Mouse (Mus musculus) hindbrain, embryonic 10.5 days (tissue): ENCODE results near the gene Tbc1d24. TPM values are rescaled to one million over a fixed set of nuclear protein-coding genes. Genes with fewer than 3 reads are reported as not detected.
"Not testable (repeated sequence)": the region's sequence is repeated elsewhere in the genome, so short reads cannot be mapped to it uniquely, and the experiment has no call there.

Source experiments
- DNase-seq: peaks from one replicate; pipeline ENCODE4 v3.0.0-alpha.2; 2017; ENCODE audit warnings: low spot score
- H3K27ac ChIP-seq: fragments of 300-500 bp; sonication (generic); 2 replicates; pipeline ENCODE4 v1.5.1; 2016; ENCODE audit warnings: mild to moderate bottlenecking, moderate library complexity
- H3K27me3 ChIP-seq: fragments of 300-500 bp; sonication (generic); 2 replicates; pipeline ENCODE4 v1.6.1; 2016; ENCODE audit warnings: mild to moderate bottlenecking; ENCODE audit not compliant: poor library complexity, insufficient read depth, severe bottlenecking
- H3K36me3 ChIP-seq: fragments of 300-500 bp; sonication (generic); 2 replicates; pipeline ENCODE4 v1.6.1; 2016; ENCODE audit warnings: mild to moderate bottlenecking, moderate library complexity
- H3K4me1 ChIP-seq: fragments of 300-500 bp; sonication (generic); replicated peaks from 2 replicates; pipeline ENCODE4 v1.6.1; 2016; ENCODE audit warnings: mild to moderate bottlenecking
- H3K4me3 ChIP-seq: fragments of 300-500 bp; sonication (generic); 2 replicates; pipeline ENCODE4 v1.5.1; 2016; ENCODE audit warnings: mild to moderate bottlenecking, moderate library complexity
- H3K9me3 ChIP-seq: fragments of 300-500 bp; sonication (generic); 2 replicates; pipeline ENCODE4 v1.6.1; 2016; ENCODE audit warnings: mild to moderate bottlenecking, moderate library complexity
- WGBS: fragments of 180-500 bp; shearing (Covaris S2); methylation state at CpG from one replicate; pipeline ENCODE4 v1.1.7; 2016; 5-methylcytosine and 5-hydroxymethylcytosine counted together
- polyA plus RNA-seq: library from polyadenylated mRNA; unstranded; fragments of >200 nt; fragmentation: Nextera tagmentation; extraction: Ambion mirVana; gene quantifications from 2 replicates; pipeline ENCODE4 v1.2.1, GENCODE M21; 2016

Tbc1d24 gene
- polyA plus RNA-seq, 1 experiment from 2014 or later, result 6.0 TPM

GRCm38 (mm10) chr17:24150824-24151223 lies 54.5 kb downstream of the Tbc1d24 start, which contains the start of gene Pdpk1:
Gene Pdpk1 (minus strand): TSS chr17:24150924.
- peaks cover 7% of the 10 kb centered on the region; the same call in 1 of the 2 replicates for H3K36me3 ChIP-seq
- DNase-seq, result no peak
- no peaks in the 10 kb centered on the region for H3K27me3 ChIP-seq
- H3K9me3 ChIP-seq, result no peaks in the 10 kb centered on the region
- WGBS, result 80% methylated on average over 2 of the region's 2 CpGs
- peaks cover 12% of the 10 kb centered on the region for H3K4me1 ChIP-seq
- peak within 1 kb of the TSS; percentile 9; the same call in 1 of the 2 replicates for H3K27ac ChIP-seq
- H3K4me3 ChIP-seq, result peak within 1 kb of the TSS; percentile 48

DNA sequence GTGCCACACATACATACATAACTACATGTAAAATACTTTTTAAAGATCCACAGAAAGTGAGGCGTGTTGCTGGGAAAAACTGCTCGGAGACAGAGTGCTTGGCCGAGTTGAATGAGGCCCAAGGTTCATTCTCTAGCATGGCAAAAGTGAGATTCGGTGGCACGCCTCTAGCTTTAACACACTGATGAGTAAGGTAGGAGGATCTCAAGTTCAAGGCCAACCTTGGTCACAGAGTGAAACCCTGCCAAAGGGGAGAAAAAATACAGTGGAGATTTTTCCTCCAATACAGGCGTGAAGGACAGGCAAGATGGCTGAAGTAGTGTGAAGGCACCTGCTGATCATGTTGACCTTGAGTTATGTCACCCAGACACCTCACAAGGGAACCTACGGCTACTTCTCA lies 55.9 kb downstream of the Tbc1d24 start:
- Histone ChIP-seq H3K27ac (no peak overlapping the region), H3K4me1 (peaks cover 12% of the 10 kb centered on the region), H3K4me3 (no peak overlapping the region), H3K9me3 (no peaks in the 10 kb centered on the region), H3K36me3 (0 out of 2 replicates have a peak, but pooled peaks cover under 1% of the 10 kb centered on the region), H3K27me3 (no peaks in the 10 kb centered on the region)
- WGBS, result 90% methylated on average over 7 of the region's 7 CpGs
- no peak for DNase-seq

DNA sequence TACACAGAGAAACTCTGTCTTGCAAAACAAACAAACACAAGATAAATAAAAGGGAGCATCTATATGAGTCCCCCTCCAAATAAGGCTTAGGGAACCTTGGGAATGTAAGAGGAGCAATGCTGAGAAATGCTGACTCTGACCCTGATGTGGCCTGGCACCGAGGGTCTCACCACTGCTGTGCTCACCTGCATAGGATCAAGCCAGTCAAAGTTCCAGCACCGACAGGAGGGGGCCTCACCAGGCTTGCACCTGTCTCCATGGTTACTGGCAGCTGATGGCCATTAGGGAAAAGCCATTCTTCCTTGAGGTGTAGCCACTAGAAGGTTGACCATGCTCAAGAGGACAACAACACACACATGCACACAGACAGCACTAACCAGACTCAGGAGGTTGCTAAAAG lies 62.5 kb downstream of the Tbc1d24 start:
- no peak overlapping the region for H3K27ac ChIP-seq
- no peak for DNase-seq
- H3K36me3 ChIP-seq, result no peaks in the 10 kb centered on the region
- no peaks in the 10 kb centered on the region for H3K9me3 ChIP-seq
- WGBS, result 52% methylated on average over 2 of the region's 2 CpGs
- H3K4me3 ChIP-seq, result no peak overlapping the region
- no peaks in the 10 kb centered on the region for H3K27me3 ChIP-seq
- peaks cover 16% of the 10 kb centered on the region for H3K4me1 ChIP-seq

DNA sequence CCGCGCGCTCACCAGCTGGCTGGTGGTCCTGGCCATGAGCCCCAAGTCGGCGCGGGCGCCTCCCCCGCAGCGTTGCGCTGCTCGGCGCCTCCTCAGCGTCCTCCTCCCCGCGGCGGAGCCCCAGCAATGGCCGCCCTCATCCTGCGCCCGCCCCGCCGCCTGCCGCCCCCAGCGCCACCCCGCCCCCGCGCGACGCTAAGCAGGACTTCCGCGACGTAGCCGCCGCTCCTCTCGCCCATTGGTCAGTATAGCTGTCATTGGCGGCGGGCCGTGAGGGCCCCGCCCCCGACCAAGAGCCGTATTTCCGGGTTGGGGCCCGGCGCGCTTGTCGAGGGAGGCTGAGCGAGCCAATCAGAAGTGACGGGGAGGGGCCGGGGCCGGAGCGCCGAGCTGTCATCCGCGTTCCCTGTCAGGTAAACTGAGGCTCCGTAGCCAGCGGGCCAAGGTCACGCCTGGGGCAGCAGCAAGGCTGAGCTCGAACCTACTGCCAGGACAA lies 63.9 kb downstream of the Tbc1d24 start:
- H3K4me1 ChIP-seq, result peaks cover 16% of the 10 kb centered on the region
- peak overlapping the region; percentile 94 for H3K27ac ChIP-seq
- H3K27me3 ChIP-seq, result no peaks in the 10 kb centered on the region
- H3K9me3 ChIP-seq, result no peaks in the 10 kb centered on the region
- whole genome bisulfite sequencing, result under 1% methylated on average over 57 of the region's 57 CpGs
- H3K36me3 ChIP-seq, result no peaks in the 10 kb centered on the region
- DNase-seq, result peak; percentile 96
- peak overlapping the region; percentile 94 for H3K4me3 ChIP-seq

GRCm38 (mm10) chr17:24140845-24141424 lies 64.4 kb downstream of the Tbc1d24 start:
- Histone ChIP-seq H3K4me1 (peaks cover 16% of the 10 kb centered on the region), H3K9me3 (no peaks in the 10 kb centered on the region), H3K36me3 (no peaks in the 10 kb centered on the region), H3K27ac (peak overlapping the region; percentile 94), H3K27me3 (no peaks in the 10 kb centered on the region), H3K4me3 (peak overlapping the region; percentile 94)
- no peak for DNase-seq
- 1% methylated on average over 43 of the region's 43 CpGs for WGBS

DNA sequence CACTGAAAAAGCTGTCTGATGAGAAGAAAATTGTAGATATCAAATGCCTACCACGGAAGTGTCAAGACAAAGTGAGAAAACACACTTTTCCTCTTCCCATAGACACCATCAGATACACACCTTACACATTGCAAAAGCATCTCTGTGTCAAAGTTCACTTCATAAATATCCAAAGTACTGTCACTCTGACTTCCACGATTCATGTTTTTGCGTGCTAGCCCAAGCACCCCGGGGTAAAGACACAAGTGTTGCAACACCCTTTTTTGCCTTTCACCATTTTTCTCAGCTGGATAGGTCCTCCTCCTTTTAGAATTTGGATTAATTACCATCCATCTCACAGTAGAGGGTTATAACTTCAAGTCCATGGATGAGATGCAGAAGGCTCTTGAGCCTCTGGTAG lies 65.4 kb downstream of the Tbc1d24 start:
- WGBS, result 92% methylated on average over 4 of the region's 4 CpGs
- H3K27me3 ChIP-seq, result no peaks in the 10 kb centered on the region
- H3K27ac ChIP-seq, result no peak overlapping the region
- peaks cover 16% of the 10 kb centered on the region for H3K4me1 ChIP-seq
- H3K36me3 ChIP-seq, result no peaks in the 10 kb centered on the region
- DNase-seq, result no peak
- H3K4me3 ChIP-seq, result peak overlapping the region; percentile 94
- no peaks in the 10 kb centered on the region for H3K9me3 ChIP-seq

GRCm38 (mm10) chr17:24139256-24139655 lies 66.1 kb downstream of the Tbc1d24 start:
- WGBS, result 90% methylated on average over 3 of the region's 3 CpGs
- DNase-seq, result no peak
- Histone ChIP-seq H3K9me3 (no peaks in the 10 kb centered on the region), H3K27me3 (no peaks in the 10 kb centered on the region), H3K27ac (no peak overlapping the region), H3K4me3 (no peak overlapping the region), H3K4me1 (peaks cover 16% of the 10 kb centered on the region), H3K36me3 (no peaks in the 10 kb centered on the region)

- H3K9me3 ChIP-seq, result no peaks in the 10 kb centered on the region
- no peak overlapping the region for H3K4me3 ChIP-seq
- no peaks in the 10 kb centered on the region; the same call in 1 of the 2 replicates for H3K36me3 ChIP-seq
- 86% methylated on average over 2 of the region's 2 CpGs for WGBS
- no peak overlapping the region for H3K27ac ChIP-seq
- H3K4me1 ChIP-seq, result peaks cover 16% of the 10 kb centered on the region
- H3K27me3 ChIP-seq, result no peaks in the 10 kb centered on the region
- no peak for DNase-seq
These were observed 68.0 kb downstream of the Tbc1d24 start for GRCm38 (mm10) chr17:24137226-24137880.

DNA sequence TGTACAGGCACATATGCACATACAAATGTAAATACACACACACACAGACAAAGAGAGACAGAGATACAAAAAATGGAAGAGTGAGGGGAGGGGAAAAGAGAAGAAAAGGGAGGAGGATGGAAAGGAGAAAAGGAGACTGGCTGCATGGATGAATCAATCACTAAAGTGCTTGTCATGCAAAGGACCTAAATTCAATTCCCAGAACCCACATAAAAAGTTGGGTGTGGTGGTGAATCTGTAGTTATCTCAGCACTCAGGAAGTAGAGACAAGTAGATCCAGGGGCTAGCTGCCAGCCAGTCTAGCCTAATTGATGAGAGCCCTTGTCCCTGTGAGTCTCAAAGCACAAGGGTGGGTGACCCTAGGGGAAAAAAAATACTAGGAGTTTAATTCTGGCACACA lies 71.3 kb downstream of the Tbc1d24 start:
- H3K36me3 ChIP-seq, result no peaks in the 10 kb centered on the region; the same call in 1 of the 2 replicates
- H3K4me3 ChIP-seq, result no peak overlapping the region
- no peaks in the 10 kb centered on the region for H3K27me3 ChIP-seq
- H3K4me1 ChIP-seq, result no peaks in the 10 kb centered on the region
- no peak overlapping the region for H3K27ac ChIP-seq
- DNase-seq, result no peak
- H3K9me3 ChIP-seq, result no peaks in the 10 kb centered on the region

DNA sequence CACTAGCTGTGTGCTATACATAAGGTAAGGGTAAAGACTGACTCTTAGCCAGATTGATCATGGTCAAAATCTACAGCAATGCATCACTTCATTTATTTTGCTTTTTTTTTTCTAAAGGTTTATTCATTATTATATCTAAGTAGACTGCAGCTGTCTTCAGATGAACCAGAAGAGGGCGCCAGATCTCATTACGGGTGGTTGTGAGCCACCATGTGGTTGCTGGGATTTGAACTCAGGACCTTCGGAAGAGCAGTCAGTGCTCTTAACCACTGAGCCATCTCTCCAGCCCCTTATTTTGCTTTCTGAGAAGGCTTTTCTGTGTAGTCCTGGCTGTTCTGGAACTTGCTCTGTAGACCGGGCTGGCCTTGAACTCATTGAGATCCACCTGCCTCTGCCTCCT lies 72.4 kb downstream of the Tbc1d24 start:
- H3K4me3 ChIP-seq, H3K4me1 ChIP-seq, H3K27me3 ChIP-seq, DNase-seq, H3K36me3 ChIP-seq, H3K27ac ChIP-seq, H3K9me3 ChIP-seq: not testable (repeated sequence)
- 91% methylated on average over 4 of the region's 4 CpGs for WGBS

DNA sequence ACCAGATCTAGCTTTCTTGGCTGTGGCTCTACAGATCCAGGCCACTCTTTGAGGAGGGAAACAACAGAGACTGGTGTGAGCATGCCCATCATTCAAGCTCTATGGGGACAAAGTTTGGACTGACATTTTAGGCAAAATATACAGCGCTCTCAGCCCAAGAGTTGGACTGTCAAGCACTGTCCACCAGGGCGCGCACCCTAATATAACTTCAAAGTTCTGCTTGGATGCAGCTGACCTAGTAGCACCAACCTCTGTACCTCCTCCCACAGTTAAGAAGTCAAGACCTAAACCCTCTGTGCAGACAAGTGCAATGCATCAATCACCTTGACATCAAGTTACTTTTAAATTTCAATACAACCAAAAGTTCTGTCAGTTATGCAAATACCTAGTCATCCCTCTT lies 73.8 kb downstream of the Tbc1d24 start:
- Histone ChIP-seq H3K4me3 (no peak overlapping the region), H3K27ac (no peak overlapping the region), H3K4me1 (no peaks in the 10 kb centered on the region), H3K9me3 (no peaks in the 10 kb centered on the region), H3K27me3 (no peaks in the 10 kb centered on the region), H3K36me3 (no peaks in the 10 kb centered on the region; the same call in 1 of the 2 replicates)
- 89% methylated on average over 3 of the region's 3 CpGs for WGBS
- no peak for DNase-seq

DNA sequence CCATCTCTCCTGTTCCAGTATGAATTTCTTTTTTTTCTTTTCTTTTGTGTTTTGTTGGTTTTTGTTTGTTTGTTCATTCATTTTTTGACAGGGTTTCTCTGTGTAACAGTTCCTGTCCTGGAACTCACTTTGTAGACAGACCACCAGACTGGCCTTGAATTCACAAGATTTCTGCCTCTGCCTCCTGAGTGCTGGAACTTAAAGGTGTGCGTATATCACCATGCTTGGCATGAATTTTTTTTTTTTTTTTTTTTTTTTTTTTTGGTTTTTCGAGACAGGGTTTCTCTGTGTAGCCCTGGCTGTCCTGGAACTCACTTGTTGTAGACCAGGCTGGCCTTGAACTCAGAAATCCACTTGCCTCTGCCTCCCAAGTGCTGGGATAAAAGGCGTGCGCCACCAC lies 76.1 kb downstream of the Tbc1d24 start:
- not testable (repeated sequence) for H3K27ac ChIP-seq, H3K4me3 ChIP-seq, H3K4me1 ChIP-seq, H3K36me3 ChIP-seq, H3K27me3 ChIP-seq, DNase-seq, H3K9me3 ChIP-seq
- 91% methylated on average over 4 of the region's 4 CpGs for WGBS

DNA sequence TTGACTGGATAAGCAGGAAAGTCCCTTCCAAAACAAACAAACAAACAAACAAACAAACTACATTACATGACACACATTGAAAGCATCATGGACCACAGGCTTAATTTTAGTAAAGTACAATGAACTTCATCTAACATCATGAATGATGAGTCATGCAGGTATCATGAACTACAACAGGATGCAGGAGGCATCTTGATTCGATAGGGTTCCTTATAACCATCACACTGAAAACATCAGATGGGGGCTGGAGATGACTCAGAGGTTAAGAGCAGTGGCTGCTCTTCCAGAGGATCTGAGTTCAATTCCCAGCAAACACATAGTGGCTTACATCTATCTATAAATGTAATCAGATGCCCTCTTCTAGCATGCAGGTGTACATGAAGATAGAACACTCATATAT lies 77.8 kb downstream of the Tbc1d24 start:
- Histone ChIP-seq H3K4me1 (no peaks in the 10 kb centered on the region), H3K27ac (no peak overlapping the region), H3K9me3 (no peaks in the 10 kb centered on the region), H3K27me3 (no peaks in the 10 kb centered on the region), H3K4me3 (no peak overlapping the region), H3K36me3 (no peaks in the 10 kb centered on the region)
- 86% methylated on average over 1 of the region's 1 CpGs for WGBS
- DNase-seq, result no peak
